Mouse (Mus musculus): ENCODE measurements around the gene Gm2696.

- TF ChIP-seq MAX (IDR thresholded peaks at IDR 0.05; ENCODE audit: low read length) (no peak), CTCF (conservative IDR thresholded peaks at IDR 0.05 in 1 of 2, IDR thresholded peaks at IDR 0.05 in 1 of 2; ENCODE audit: low read depth in 2 of 2, low read length in 2 of 2) (no peak), RAD21 (IDR thresholded peaks at IDR 0.05; ENCODE audit: low read depth, low read length) (no peak)
Observed at GRCm38 (mm10) chr10:77867546-77867945, 53.1 kb downstream of the Gm2696 start.
